Mouse (Mus musculus) adrenal gland, adult 8-10 months (tissue): ENCODE results near the gene Dnm3. TPM values are rescaled to one million over a fixed set of nuclear protein-coding genes. Genes with fewer than 3 reads are reported as not detected.

ENCODE experiments used
- DNase-seq: peaks from one replicate; pipeline ENCODE4 v3.0.0; 2022
- total RNA-seq, 4 experiments: library from RNA; stranded (reverse); gene quantifications; 2 replicates each; pipeline ENCODE4 v1.2.4; 2022

The Dnm3 gene
- total RNA-seq, 4 experiments from 2014 or later: 13.8 to 48.5 (median 27.9) TPM

- DNase-seq: no peak
Measured at GRCm38 (mm10) chr1:161980626-161981298, 497.1 kb downstream of the Dnm3 start.

- no peak for DNase-seq
Measured at GRCm38 (mm10) chr1:161980046-161980445, 497.8 kb downstream of the Dnm3 start.

- no peak for DNase-seq
Measured at GRCm38 (mm10) chr1:161979536-161979935, 498.3 kb downstream of the Dnm3 start, which contains the start of gene 4930558K02Rik. TSS of gene 4930558K02Rik (minus strand) at chr1:161979636.

GRCm38 (mm10) chr1:161978173-161978700 lies 499.6 kb downstream of the Dnm3 start:
- no peak for DNase-seq

GRCm38 (mm10) chr1:161977331-161977730 lies 500.5 kb downstream of the Dnm3 start:
- DNase-seq: no peak

GRCm38 (mm10) chr1:161976255-161977182 lies 501.3 kb downstream of the Dnm3 start:
- DNase-seq: peak; percentile 54

GRCm38 (mm10) chr1:161972233-161972632 lies 505.6 kb downstream of the Dnm3 start:
- DNase-seq: no peak

GRCm38 (mm10) chr1:161970874-161971273 lies 507.0 kb downstream of the Dnm3 start:
- no peak for DNase-seq

- peak; percentile 93 for DNase-seq
Measured at GRCm38 (mm10) chr1:161968589-161969407, 509.0 kb downstream of the Dnm3 start, which contains the start of gene Pigc. TSS of gene Pigc (plus strand) at chr1:161969186.

- no peak for DNase-seq
Measured at GRCm38 (mm10) chr1:161967936-161968335, 509.9 kb downstream of the Dnm3 start.

- no peak for DNase-seq
Measured at GRCm38 (mm10) chr1:161962465-161963377, 515.1 kb downstream of the Dnm3 start.

- no peak for DNase-seq
Measured at GRCm38 (mm10) chr1:161957964-161958950, 519.6 kb downstream of the Dnm3 start.

GRCm38 (mm10) chr1:161955846-161956245 lies 522.0 kb downstream of the Dnm3 start:
- DNase-seq: no peak

- no peak for DNase-seq
Measured at GRCm38 (mm10) chr1:161952599-161952998, 525.2 kb downstream of the Dnm3 start.

- no peak for DNase-seq
Measured at GRCm38 (mm10) chr1:161951009-161951779, 526.6 kb downstream of the Dnm3 start.

GRCm38 (mm10) chr1:161942082-161942481 lies 535.8 kb downstream of the Dnm3 start:
- no peak for DNase-seq
